In the genomic region with DNA sequence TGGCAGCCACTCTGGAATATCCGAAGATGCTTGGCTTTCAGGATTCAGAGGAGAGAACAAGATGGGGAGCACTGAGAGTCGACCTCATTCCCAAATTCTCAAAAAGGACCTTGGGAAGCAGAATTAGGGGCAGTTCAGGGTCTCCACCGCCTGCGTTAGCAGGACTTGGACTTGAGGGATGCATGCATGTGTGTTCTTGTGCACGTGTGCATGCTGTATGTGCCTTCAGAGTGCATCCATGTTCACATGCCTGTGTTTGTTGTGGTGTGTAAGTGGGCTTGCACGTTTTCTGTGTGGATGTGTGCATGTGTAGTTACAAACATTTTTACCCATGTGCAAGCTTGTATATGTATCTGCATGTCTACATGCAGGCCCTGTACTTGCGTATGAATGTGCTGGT, we compare ENCODE assay signal across 8 mouse cellular contexts.
"Had no signal": no experiment of that assay in that cellular context is flagged by ENCODE, and none has a peak within 500 bp of the region (broad histone marks: within the 10 kb centered on the region; RNA-seq: fewer than 3 reads in every experiment).

No protein-coding gene starts in this region.

- H3K4me2 ChIP-seq: lung, embryonic 14.5 days; midbrain, embryonic 12.5 days had no signal

- H3K9ac ChIP-seq: liver, embryonic 14.5 days; lung, embryonic 14.5 days; midbrain, embryonic 12.5 days; neural tube, embryonic 12.5 days; stomach, embryonic 15.5 days had no signal

- H3K9me3 ChIP-seq: midbrain, embryonic 12.5 days; neural tube, embryonic 12.5 days; stomach, embryonic 15.5 days had no signal

- H3K4me3 ChIP-seq: midbrain, embryonic 12.5 days; neural tube, embryonic 12.5 days; stomach, embryonic 15.5 days had no signal

- DNase-seq: lung, embryonic 14.5 days; thymus, postnatal 25 days had no signal

- H3K27ac ChIP-seq: liver, embryonic 14.5 days; neural tube, embryonic 12.5 days; stomach, embryonic 15.5 days; stomach, postnatal 0 days had no signal

- H3K36me3 ChIP-seq: stomach, embryonic 15.5 days had no signal

- ATAC-seq: midbrain, embryonic 16.5 days had no signal
